Mouse (Mus musculus) hindbrain, postnatal 0 days (tissue): ENCODE measurements around the gene Dnah2. TPM values are rescaled to one million over a fixed set of nuclear protein-coding genes. Genes with fewer than 3 reads are reported as not detected.

ENCODE experiments used
- ATAC-seq: fragments of 200-750 bp; cut with Nextera tagmentation; 2 replicates; pipeline ENCODE4 v1.8.0; 2017; ENCODE audit warnings: mild to moderate bottlenecking, moderate TSS enrichment, moderate library complexity
- DNase-seq: peaks from one replicate; pipeline ENCODE4 v3.0.0-alpha.2; 2015; ENCODE audit warnings: low spot score
- H3K27ac ChIP-seq: fragments of 300-500 bp; sonication (generic); 2 replicates; pipeline ENCODE4 v1.5.1; 2014; ENCODE audit warnings: mild to moderate bottlenecking
- H3K27me3 ChIP-seq: fragments of 300-500 bp; sonication (generic); 2 replicates; pipeline ENCODE4 v1.6.1; 2014; ENCODE audit warnings: low read length, mixed read lengths; ENCODE audit not compliant: insufficient read depth
- H3K36me3 ChIP-seq: fragments of 300-500 bp; sonication (generic); 2 replicates; pipeline ENCODE4 v1.6.1; 2014; ENCODE audit warnings: low read length, mixed read lengths; ENCODE audit not compliant: insufficient read depth
- H3K4me1 ChIP-seq: fragments of 300-500 bp; sonication (generic); 2 replicates; pipeline ENCODE4 v1.6.1; 2014; ENCODE audit warnings: antibody characterized with exemption, low read length, mixed read lengths; ENCODE audit not compliant: insufficient read depth
- H3K4me2 ChIP-seq: fragments of 300-500 bp; sonication (generic); 2 replicates; pipeline ENCODE4 v1.6.1; 2014; ENCODE audit warnings: low read depth, mild to moderate bottlenecking, low read length, moderate library complexity, mixed read lengths
- H3K4me3 ChIP-seq: fragments of 300-500 bp; sonication (generic); 2 replicates; pipeline ENCODE4 v1.5.1; 2014; ENCODE audit warnings: low read length
- H3K9ac ChIP-seq: fragments of 300-500 bp; sonication (generic); replicated peaks from 2 replicates; pipeline ENCODE4 v1.6.1; 2014; ENCODE audit warnings: mild to moderate bottlenecking, low read length, moderate library complexity, mixed read lengths
- H3K9me3 ChIP-seq: fragments of 300-500 bp; sonication (generic); 2 replicates; pipeline ENCODE4 v1.6.1; 2016; ENCODE audit warnings: low read length, mixed read lengths
- CTCF ChIP-seq: IDR thresholded peaks from 2 replicates; pipeline ENCODE4 v1.5.1; 2016; ENCODE audit warnings: antibody characterized with exemption, control low read depth, low read depth
- WGBS: fragments of 180-500 bp; shearing (Covaris S2); extraction: QIAGEN DNeasy Blood & Tissue Kit; methylation state at CpG from one replicate; pipeline ENCODE4 v1.1.7; 2014; 5-methylcytosine and 5-hydroxymethylcytosine counted together
- polyA plus RNA-seq: library from polyadenylated mRNA; unstranded; fragments of >200 nt; fragmentation: Nextera tagmentation; extraction: Ambion mirVana; gene quantifications from 2 replicates; pipeline ENCODE4 v1.2.1, GENCODE M21; 2015
- total RNA-seq: library from RNA; depleted of rRNA; stranded (reverse); fragments of >200 nt; gene quantifications from 2 replicates; pipeline ENCODE4 v1.2.3, GENCODE M21; 2014

Dnah2 gene
- total and polyA plus RNA-seq, 2 experiments from 2014 or later, result 2.0 to 3.9 TPM

- DNase-seq (peak; percentile 90), ATAC-seq (no peak; the same call in 1 of the 2 replicates)
- Histone ChIP-seq H3K27me3 (no peaks in the 10 kb centered on the region), H3K4me2 (no peak overlapping the region), H3K9ac (no peak overlapping the region), H3K4me3 (no peak overlapping the region), H3K27ac (no peak overlapping the region), H3K36me3 (no peaks in the 10 kb centered on the region), H3K4me1 (no peaks in the 10 kb centered on the region), H3K9me3 (no peaks in the 10 kb centered on the region)
- TF ChIP-seq CTCF, result peak; percentile 82
- WGBS, result 52% methylated on average over 10 of the region's 10 CpGs
Observed at GRCm38 (mm10) chr11:69390400-69391034, 158.4 kb downstream of the Dnah2 start.

DNA sequence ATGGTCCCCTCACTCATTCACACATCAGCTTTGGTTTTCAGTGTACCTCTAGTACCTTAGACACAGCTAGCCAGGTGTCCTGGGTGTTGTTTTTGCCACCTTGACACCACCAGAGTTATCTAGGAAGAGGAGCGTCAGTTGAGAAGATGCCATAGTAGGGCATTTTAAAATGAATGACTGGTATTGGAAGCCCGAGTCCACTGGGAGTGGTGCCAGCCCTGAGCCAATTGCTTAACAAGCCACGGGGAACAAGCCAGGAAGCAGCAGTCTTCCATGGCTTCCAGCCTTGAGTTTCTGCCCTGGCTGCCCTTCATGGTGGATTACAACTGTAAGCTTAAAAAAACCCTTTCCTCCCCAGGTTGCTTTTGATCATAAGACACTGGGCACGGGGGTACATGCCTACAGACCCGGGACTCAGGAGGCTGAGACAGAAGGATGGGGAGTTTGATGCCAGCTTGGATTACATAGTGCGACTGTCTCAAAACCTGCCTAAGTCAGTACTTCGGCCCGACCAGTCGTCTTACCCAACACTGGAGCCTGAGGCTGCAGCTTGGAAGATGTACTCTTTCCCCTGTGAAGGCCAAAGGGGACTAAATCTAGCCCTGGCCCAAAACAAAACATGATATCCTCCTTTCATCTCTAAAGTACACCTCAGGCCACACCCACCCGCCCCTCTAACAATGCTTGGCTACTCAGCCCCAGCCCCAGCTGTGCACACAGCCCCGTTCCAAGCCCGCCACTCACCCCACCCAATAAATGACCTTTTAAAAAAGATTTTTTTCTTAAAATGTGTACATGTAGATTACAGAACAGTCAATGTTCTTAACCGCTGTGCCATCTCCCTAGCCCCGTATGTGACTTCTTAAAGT is 159.1 kb downstream of the Dnah2 start:
- no peaks in the 10 kb centered on the region for H3K4me1 ChIP-seq
- no peak overlapping the region for H3K27ac ChIP-seq
- H3K36me3 ChIP-seq, result no peaks in the 10 kb centered on the region
- TF ChIP-seq CTCF, result no peak
- no peak overlapping the region for H3K4me3 ChIP-seq
- H3K9ac ChIP-seq, result no peak overlapping the region
- DNase-seq, result peak; percentile 64
- ATAC-seq, result no peak
- no peak overlapping the region for H3K4me2 ChIP-seq
- no peaks in the 10 kb centered on the region for H3K9me3 ChIP-seq
- no peaks in the 10 kb centered on the region for H3K27me3 ChIP-seq
- 45% methylated on average over 14 of the region's 14 CpGs for WGBS

DNA sequence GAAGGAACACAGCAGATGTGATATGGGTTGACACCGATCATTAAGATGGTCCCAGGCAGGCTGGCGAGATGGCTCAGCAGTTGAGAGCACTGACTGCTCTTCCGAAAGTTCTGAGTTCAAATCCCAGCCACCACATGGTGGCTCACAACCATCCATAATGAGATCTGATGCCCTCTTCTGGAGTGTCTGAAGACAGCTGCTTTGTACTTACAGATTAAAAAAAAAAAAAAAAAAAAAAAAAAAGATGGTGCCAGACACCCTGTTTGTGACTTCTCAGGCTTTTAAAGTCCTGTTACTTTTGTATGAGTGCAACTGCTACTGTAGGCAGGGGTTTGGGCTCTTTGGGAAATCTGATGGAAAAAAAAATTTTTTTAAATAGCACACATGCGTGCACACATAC is 160.2 kb downstream of the Dnah2 start:
- Histone ChIP-seq H3K27me3 (no peaks in the 10 kb centered on the region), H3K4me3 (no peak overlapping the region), H3K27ac (no peak overlapping the region), H3K9me3 (no peaks in the 10 kb centered on the region), H3K36me3 (no peaks in the 10 kb centered on the region), H3K9ac (no peak overlapping the region), H3K4me1 (no peaks in the 10 kb centered on the region), H3K4me2 (no peak overlapping the region)
- DNase-seq, result no peak
- ATAC-seq, result no peak
- WGBS, result 98% methylated on average over 4 of the region's 4 CpGs
- 0 out of 2 replicates have a peak, but pooled peaks have one; percentile 10 for TF ChIP-seq CTCF

DNA sequence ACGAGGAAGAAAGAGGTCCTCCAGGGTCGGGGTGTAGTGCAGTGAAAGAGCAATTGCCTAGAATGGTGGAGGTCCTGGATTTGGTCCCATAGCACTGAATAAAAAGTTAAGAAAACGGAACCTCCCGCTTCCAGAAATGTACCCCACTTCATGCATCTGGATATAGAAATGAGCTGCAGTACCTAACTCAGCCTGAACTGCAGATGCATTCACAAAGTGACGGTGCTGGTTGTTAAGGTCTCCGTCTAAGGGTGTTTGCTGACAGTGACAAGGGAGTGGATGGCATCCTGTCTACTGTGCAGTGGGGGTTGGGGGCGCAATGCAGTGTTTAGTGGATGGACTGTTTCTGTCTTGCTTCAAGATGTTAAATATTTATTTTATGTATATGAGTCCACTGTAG is 162.2 kb downstream of the Dnah2 start:
- ATAC-seq, result no peak
- Histone ChIP-seq H3K4me2 (no peak overlapping the region), H3K4me3 (no peak overlapping the region), H3K9me3 (no peaks in the 10 kb centered on the region), H3K27ac (no peak overlapping the region), H3K9ac (no peak overlapping the region), H3K4me1 (no peaks in the 10 kb centered on the region), H3K36me3 (no peaks in the 10 kb centered on the region), H3K27me3 (no peaks in the 10 kb centered on the region)
- no peak for DNase-seq
- peak; percentile 56 for TF ChIP-seq CTCF
- 80% methylated on average over 7 of the region's 7 CpGs for WGBS

DNA sequence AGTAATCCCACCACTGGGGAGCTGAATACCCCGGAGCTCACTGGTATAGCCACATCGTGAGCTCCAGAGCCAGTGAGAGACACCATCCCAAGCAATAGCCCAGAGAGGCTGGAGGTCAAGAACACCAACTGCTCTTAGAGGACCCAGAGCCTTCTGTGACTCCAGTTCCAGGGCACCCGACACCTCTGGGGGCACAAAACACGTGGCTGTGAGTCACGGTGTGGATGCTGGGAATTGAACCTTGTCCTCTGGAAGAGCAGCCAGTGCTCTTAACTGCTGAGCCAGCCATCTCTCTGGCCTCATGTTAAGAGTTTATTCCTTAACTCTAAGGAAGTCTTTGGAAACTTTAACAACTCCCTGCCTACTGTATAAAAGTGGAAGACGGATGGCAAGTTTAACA is 163.9 kb downstream of the Dnah2 start:
- Histone ChIP-seq H3K4me3 (no peak overlapping the region), H3K9me3 (no peaks in the 10 kb centered on the region), H3K27me3 (no peaks in the 10 kb centered on the region), H3K36me3 (no peaks in the 10 kb centered on the region), H3K4me2 (no peak overlapping the region), H3K27ac (no peak overlapping the region), H3K4me1 (no peaks in the 10 kb centered on the region), H3K9ac (no peak overlapping the region)
- DNase-seq (no peak), ATAC-seq (no peak)
- WGBS, result 81% methylated on average over 6 of the region's 6 CpGs
- TF ChIP-seq CTCF, result no peak

DNA sequence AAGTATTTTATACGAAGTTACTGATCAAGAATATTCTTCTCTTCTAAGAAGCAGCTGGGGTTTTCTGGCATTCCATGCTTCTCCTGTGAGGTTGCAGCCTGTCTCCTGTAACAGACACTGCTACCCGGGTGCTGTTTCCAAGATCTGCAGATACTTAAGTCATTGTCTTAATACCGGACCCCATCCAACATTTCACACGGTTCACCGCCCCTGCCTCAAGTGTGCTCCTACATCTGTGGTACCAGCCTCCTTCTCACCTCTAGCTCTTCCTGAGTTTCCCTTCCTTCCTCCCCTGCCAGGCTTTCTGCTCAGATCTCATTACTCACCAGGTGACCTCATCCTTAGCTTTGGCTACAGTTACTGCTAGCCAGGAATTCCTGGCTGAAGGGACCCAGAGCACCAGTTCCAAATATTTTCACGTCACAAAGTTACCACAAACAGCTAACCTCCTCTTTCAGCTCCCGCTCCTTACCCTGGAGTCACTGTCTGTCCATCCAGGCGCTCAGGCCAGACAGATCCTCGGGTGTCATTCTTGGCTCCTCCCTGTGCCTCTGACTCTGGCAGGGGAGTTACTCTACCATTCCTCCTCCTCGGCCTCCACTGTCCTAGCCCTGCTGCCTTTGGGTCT is 166.3 kb downstream of the Dnah2 start:
- no peaks in the 10 kb centered on the region for H3K4me1 ChIP-seq
- no peak overlapping the region for H3K4me2 ChIP-seq
- H3K4me3 ChIP-seq, result no peak overlapping the region
- no peaks in the 10 kb centered on the region for H3K27me3 ChIP-seq
- H3K27ac ChIP-seq, result no peak overlapping the region
- ATAC-seq (no peak), DNase-seq (no peak)
- no peaks in the 10 kb centered on the region for H3K36me3 ChIP-seq
- H3K9me3 ChIP-seq, result no peaks in the 10 kb centered on the region
- 54% methylated on average over 10 of the region's 10 CpGs for WGBS
- no peak overlapping the region for H3K9ac ChIP-seq
- no peak for TF ChIP-seq CTCF
